Mouse (Mus musculus): ENCODE data around the gene Man2a2.

- TF ChIP-seq CTCF (IDR thresholded peaks at IDR 0.05; ENCODE audit: control insufficient read depth, insufficient read depth, low read length) (no peak), POLR2A (IDR thresholded peaks at IDR 0.05; ENCODE audit: borderline replicate concordance, control insufficient read depth, low read depth, low read length) (no peak)
Observed at GRCm38 (mm10) chr7:80330278-80330677, 40.9 kb downstream of the Man2a2 start.
